Mouse (Mus musculus) stomach, embryonic 14.5 days (tissue): ENCODE data around the gene Sdhc. TPM values are rescaled to one million over a fixed set of nuclear protein-coding genes. Genes with fewer than 3 reads are reported as not detected.
A peak's percentile ranks its signal among the peaks of the same experiment; 100 is the strongest.

Source experiments
- ATAC-seq: fragments of 200-750 bp; cut with Nextera tagmentation; 2 replicates; pipeline ENCODE4 v1.8.0; 2017; ENCODE audit warnings: low read depth, moderate TSS enrichment; ENCODE audit not compliant: insufficient number of reproducible peaks, insufficient read depth, low FRiP score
- H3K27ac ChIP-seq: fragments of 300-500 bp; sonication (generic); 2 replicates; pipeline ENCODE4 v1.5.1; 2014; ENCODE audit warnings: mild to moderate bottlenecking, low read length, moderate library complexity, mixed read lengths
- H3K27me3 ChIP-seq: fragments of 300-500 bp; sonication (generic); 2 replicates; pipeline ENCODE4 v1.6.1; 2014; ENCODE audit warnings: low read length, control low read depth, mixed read lengths; ENCODE audit not compliant: control insufficient read depth, insufficient read depth
- H3K36me3 ChIP-seq: fragments of 300-500 bp; sonication (generic); 2 replicates; pipeline ENCODE4 v1.6.1; 2014; ENCODE audit warnings: mild to moderate bottlenecking, control low read depth, low read length, moderate library complexity, mixed read lengths; ENCODE audit not compliant: control insufficient read depth, insufficient read depth
- H3K4me1 ChIP-seq: fragments of 300-500 bp; sonication (generic); 2 replicates; pipeline ENCODE4 v1.6.1; 2014; ENCODE audit warnings: low read length, control low read depth, mixed read lengths; ENCODE audit not compliant: control insufficient read depth, insufficient read depth
- H3K4me2 ChIP-seq: fragments of 300-500 bp; sonication (generic); replicated peaks from 2 replicates; pipeline ENCODE4 v1.6.1; 2014; ENCODE audit warnings: low read depth, low read length, control low read depth
- H3K4me3 ChIP-seq: fragments of 300-500 bp; sonication (generic); 2 replicates; pipeline ENCODE4 v1.5.1; 2014; ENCODE audit warnings: low read depth, low read length, control low read depth
- H3K9ac ChIP-seq: fragments of 300-500 bp; sonication (generic); replicated peaks from 2 replicates; pipeline ENCODE4 v1.6.1; 2014; ENCODE audit warnings: low read depth, mild to moderate bottlenecking, control low read depth, low read length, moderate library complexity, mixed read lengths
- H3K9me3 ChIP-seq: fragments of 300-500 bp; sonication (generic); 2 replicates; pipeline ENCODE4 v1.6.1; 2016; ENCODE audit warnings: low read depth, low read length, control low read depth; ENCODE audit not compliant: control insufficient read depth
- WGBS: fragments of 180-500 bp; shearing (Covaris S2); extraction: QIAGEN DNeasy Blood & Tissue Kit; methylation state at CpG from one replicate; pipeline ENCODE4 v1.1.7; 2014; 5-methylcytosine and 5-hydroxymethylcytosine counted together
- polyA plus RNA-seq: library from polyadenylated mRNA; unstranded; fragments of >200 nt; fragmentation: Nextera tagmentation; extraction: Ambion mirVana; gene quantifications from 2 replicates; pipeline ENCODE4 v1.2.1, GENCODE M21; 2014

Gene Sdhc
- 297 and 311 TPM in 2 replicates for polyA plus RNA-seq

DNA sequence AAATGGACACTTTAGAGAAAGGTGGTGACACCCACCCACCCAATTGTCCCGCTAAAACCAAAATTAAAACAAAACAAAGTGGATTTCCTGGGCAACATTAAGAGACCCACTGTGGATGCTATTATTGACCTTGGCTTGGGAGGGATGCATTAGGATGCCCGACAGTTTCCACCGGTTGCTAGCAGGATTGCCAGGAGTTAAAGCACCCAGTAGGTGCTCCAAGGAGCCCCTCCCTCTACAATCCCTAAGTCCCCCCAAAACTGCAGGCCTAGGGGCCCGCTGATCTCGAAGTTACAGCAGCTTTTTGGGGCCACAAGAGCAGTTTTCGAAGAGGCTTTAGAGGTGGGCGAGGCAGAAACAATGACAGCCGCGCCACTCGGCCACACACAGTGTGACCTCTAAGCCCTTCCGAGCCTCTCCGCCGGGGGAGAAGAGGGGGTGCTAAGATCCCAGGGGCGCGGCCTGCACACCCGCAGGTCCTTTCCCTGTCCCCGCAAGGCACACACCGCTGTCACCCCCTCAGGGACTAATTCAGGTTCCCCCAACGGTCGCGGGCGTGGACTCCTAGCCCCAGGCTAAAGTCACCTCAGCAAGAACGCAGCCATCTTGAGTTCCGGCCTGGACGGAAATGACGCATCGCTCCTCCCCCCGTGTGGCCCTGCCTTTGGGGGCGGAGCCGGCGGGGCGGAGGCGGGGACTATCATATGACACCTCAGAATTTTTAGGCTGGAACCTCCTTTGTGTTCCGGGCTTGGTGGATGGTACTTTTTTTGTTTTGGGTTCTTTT, at the start of gene Sdhc, which contains the start of gene Mpz:
Gene Sdhc (minus strand): TSS at position 630 of the 787 bp plus-strand sequence.
Gene Mpz (plus strand): TSS at position 738 of the 787 bp plus-strand sequence.
- Histone ChIP-seq H3K36me3 (peaks cover 4% of the 10 kb centered on the region; the same call in 1 of the 2 replicates), H3K4me2 (peak within 1 kb of the TSS; percentile 69), H3K9me3 (no peaks in the 10 kb centered on the region), H3K4me1 (peaks cover 13% of the 10 kb centered on the region), H3K27ac (peak within 1 kb of the TSS; percentile 75), H3K27me3 (no peaks in the 10 kb centered on the region), H3K4me3 (peak within 1 kb of the TSS; percentile 97), H3K9ac (peak within 1 kb of the TSS; percentile 84)
- peak; percentile 95 for ATAC-seq
- WGBS = under 1% methylated on average over 34 of the region's 34 CpGs

DNA sequence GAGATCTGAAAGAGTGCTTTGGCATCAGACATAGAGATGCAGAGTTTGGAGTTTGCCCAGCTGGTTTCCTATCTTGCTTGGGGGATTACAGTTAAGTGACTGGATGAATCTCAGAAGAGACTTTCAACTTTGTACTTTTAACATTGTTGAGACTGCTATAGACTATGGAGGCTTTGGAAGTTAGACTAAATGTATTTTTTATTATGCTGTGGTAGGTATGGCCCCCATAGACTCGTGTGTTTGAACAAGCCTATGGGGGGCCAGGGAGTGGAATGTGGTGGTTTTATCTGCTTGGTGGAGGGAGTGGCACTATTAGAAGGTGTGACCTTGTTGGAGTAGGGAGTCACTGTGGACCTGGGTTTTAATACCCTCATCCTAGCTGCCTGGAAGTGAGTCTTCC, 49.1 kb upstream of the Sdhc start:
- Histone ChIP-seq H3K27ac (no peak overlapping the region), H3K27me3 (peaks cover 12% of the 10 kb centered on the region), H3K4me1 (peaks cover 4% of the 10 kb centered on the region; the same call in 1 of the 2 replicates), H3K4me2 (no peak overlapping the region), H3K9ac (no peak overlapping the region), H3K4me3 (no peak overlapping the region), H3K36me3 (no peaks in the 10 kb centered on the region), H3K9me3 (no peaks in the 10 kb centered on the region)
- 38% methylated on average over 1 of the region's 1 CpGs for WGBS
- ATAC-seq = no peak

DNA sequence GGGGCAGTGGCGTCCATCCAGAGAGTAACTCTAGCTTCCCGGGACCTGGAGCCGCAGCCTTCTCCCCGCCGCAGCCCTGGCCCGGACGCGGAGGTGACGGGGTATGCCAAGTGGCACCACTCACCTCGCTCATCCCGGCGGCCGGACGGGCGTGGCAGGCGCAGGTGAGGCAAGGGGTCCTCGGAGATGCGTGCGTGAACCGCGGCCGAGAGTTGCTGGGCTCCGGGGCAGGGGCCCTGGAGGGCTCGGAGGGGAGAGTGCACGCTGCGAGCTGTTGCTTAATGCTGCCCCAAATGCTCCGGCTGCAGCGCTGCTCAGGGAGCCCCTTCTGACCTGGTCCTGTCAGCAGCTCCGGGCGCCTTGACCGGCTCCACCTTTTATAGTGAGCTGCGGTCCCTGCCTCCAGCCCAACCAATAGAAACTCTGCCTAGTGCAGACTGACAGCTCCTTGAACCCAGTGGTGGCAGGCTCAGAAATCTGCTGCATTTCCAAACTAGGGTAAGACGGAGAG, 45.5 kb upstream of the Sdhc start, which contains the start of gene Pcp4l1:
Gene Pcp4l1 (minus strand): TSS at position 382 of the 511 bp plus-strand sequence.
- peak; percentile 81 for ATAC-seq
- peak within 1 kb of the TSS; percentile 95 for H3K4me2 ChIP-seq
- WGBS = under 1% methylated on average over 33 of the region's 33 CpGs
- H3K27me3 ChIP-seq = peaks cover 18% of the 10 kb centered on the region
- H3K27ac ChIP-seq = no peak within 1 kb of the TSS
- no peak within 1 kb of the TSS; the same call in 1 of the 2 replicates for H3K9ac ChIP-seq
- H3K36me3 ChIP-seq = no peaks in the 10 kb centered on the region
- H3K4me1 ChIP-seq = peaks cover 20% of the 10 kb centered on the region
- peak within 1 kb of the TSS; percentile 52 for H3K4me3 ChIP-seq
- no peaks in the 10 kb centered on the region for H3K9me3 ChIP-seq

DNA sequence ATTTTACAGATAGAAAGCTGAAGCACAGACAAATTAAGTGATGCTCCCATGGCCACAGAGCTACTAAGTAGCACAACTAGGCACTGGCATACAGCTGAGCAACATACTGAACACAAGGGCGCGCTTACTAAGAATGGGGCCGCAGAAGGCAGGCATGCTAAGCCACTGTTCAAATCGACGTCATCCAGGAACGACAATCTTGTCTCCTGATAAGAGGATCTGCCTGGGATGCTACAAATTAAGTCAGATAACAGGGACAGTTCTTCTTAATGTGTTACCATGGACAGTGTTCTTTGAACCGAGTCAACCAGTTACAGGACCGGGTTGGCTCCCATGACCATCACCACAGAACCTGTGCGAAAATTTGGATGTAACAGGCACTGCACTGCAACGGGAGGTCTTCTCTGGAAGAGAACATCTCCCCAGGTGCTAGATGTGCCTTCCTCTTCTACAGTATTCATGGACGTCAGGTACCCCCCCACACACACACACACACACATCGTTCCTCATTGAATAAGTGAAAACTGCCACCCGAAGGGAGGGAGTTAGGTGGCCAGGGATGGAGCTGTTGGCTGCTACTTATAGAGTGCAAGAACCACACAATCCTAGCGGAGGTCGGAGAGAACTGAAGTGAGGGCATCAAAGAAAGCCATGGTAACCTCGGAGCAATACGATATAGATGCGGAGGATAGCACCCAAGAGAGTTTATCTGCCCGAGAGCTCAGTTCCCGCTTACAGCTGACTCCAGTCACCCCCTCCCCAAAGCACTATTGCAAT, 44.8 kb upstream of the Sdhc start:
- WGBS = 11% methylated on average over 20 of the region's 20 CpGs
- Histone ChIP-seq H3K27ac (no peak overlapping the region), H3K36me3 (no peaks in the 10 kb centered on the region), H3K9ac (no peak overlapping the region; the same call in 1 of the 2 replicates), H3K4me3 (peak overlapping the region; percentile 52), H3K27me3 (peaks cover 18% of the 10 kb centered on the region), H3K4me2 (peak overlapping the region; percentile 95), H3K4me1 (peaks cover 20% of the 10 kb centered on the region), H3K9me3 (no peaks in the 10 kb centered on the region)
- no peak; the same call in 1 of the 2 replicates for ATAC-seq

DNA sequence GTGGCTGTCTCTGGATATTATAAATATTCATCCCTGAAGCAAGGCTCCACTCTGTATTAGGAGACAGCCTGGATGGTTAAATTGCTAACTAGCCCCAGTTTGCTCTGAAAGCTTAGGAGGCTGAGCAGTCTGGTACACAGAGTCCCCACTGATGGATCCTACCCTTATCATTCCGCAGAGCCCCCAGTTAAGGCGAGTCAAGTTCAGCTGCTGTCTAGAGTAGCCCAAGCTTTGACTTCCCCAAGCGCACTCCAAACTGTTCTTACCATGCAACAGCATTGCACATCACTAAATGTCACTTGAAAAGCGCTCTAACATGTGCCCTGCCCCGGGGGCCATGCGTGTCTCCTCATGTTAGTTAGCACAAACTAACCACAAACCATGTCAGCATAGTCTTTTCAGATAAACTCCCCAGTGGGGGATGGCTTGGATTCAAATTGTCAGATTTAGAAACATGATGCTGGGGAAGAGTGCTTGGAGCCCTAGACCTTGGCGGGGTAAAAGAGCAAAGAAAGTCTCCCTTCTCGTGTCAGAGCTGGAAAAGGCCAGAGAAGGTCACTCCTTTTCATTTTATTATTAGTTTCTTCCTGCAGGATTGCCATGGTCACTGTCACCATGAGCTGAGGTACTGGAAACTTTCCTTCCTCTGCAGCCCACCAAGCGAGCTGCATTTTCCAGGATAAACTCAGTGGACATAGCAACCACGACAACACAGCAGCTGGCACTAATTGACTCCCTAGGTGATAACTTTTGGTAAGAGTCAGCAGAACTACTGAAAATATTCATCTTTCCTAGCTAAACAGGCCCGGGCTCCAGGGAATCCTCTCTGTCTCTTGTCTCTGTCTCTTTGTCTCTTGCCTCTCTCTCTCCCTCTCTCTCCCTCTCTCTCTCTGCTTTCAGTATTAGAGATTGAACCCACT, 43.8 kb upstream of the Sdhc start:
- no peak overlapping the region for H3K4me3 ChIP-seq
- no peak overlapping the region for H3K9ac ChIP-seq
- no peaks in the 10 kb centered on the region for H3K9me3 ChIP-seq
- peaks cover 28% of the 10 kb centered on the region for H3K4me1 ChIP-seq
- H3K27ac ChIP-seq = no peak overlapping the region
- H3K4me2 ChIP-seq = peak overlapping the region; percentile 39
- WGBS = 24% methylated on average over 11 of the region's 11 CpGs
- peaks cover 18% of the 10 kb centered on the region for H3K27me3 ChIP-seq
- ATAC-seq = no peak
- no peaks in the 10 kb centered on the region for H3K36me3 ChIP-seq

DNA sequence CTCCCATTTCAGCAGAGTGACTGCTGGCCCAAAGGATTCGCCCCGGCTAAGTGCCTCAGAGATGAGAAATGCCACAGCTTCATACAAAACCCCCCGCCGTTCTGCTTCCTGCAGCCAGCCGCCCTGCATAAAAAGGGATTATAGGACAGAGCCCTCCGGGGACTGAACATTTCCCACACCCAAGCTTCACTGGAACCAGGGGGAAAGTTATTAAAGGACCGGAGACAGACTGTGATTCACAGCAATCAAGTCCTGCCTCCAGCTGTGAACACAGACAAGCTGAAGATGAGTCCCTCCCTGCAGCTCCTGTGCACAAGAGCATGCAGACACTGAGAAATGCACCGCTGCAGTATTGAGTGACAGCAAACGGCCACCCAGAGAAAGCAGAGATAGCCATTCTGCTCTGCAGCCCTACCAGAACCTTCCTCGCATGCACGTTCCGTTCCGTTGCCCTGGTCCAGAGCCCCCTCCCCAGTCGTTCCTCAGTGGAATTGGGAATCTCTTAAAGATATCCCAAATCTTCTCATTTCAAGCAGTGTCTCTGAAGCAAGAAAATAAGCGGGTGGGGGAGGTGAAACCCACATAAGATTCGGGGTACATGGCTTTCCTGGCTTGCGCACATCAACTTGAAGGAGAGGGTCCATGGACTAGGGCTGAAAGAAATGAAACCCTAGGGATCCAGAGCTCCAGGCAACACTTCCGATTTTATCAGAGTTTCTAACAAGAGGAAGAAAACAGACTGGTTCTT, 42.9 kb upstream of the Sdhc start:
- Histone ChIP-seq H3K9me3 (no peaks in the 10 kb centered on the region), H3K36me3 (no peaks in the 10 kb centered on the region), H3K9ac (no peak overlapping the region), H3K4me2 (peak overlapping the region; percentile 39), H3K27ac (no peak overlapping the region; the same call in 1 of the 2 replicates), H3K4me3 (peak overlapping the region; percentile 11; the same call in 1 of the 2 replicates), H3K4me1 (peaks cover 33% of the 10 kb centered on the region), H3K27me3 (peaks cover 18% of the 10 kb centered on the region)
- ATAC-seq = no peak
- 6% methylated on average over 18 of the region's 18 CpGs for WGBS

DNA sequence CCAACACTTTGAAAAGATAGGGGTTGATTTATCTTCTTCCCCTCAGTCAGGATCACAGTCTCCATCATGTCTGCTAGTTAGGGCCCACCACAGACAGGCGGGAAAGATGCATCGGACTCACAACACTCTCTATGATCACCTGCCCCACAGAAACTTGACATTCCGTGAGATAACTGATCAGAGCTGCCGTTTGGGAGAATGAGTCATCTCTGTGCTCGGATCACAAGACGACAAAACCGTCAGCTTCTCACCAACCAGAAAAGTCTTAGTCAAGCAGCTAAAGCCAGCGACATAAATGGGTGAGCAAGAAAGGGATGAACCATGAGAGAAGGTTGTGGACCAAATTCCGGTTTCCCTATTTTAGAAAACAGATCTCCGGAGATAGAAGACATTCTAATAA, 41.9 kb upstream of the Sdhc start:
- no peak overlapping the region for H3K27ac ChIP-seq
- peaks cover 33% of the 10 kb centered on the region for H3K4me1 ChIP-seq
- ATAC-seq = no peak
- no peak overlapping the region for H3K4me3 ChIP-seq
- H3K9me3 ChIP-seq = no peaks in the 10 kb centered on the region
- 49% methylated on average over 10 of the region's 10 CpGs for WGBS
- no peaks in the 10 kb centered on the region for H3K36me3 ChIP-seq
- H3K27me3 ChIP-seq = peaks cover 18% of the 10 kb centered on the region
- H3K4me2 ChIP-seq = no peak overlapping the region
- H3K9ac ChIP-seq = no peak overlapping the region
